Mouse (Mus musculus): ENCODE results near the gene Stau1. TPM values are rescaled to one million over a fixed set of nuclear protein-coding genes. Genes with fewer than 3 reads are reported as not detected.
"Not testable (repeated sequence)": the region's sequence is repeated elsewhere in the genome, so short reads cannot be mapped to it uniquely, and the experiment has no call there.

Stau1 gene
- total RNA-seq, 2 experiments from 2014 or later: 35.3 to 37.0 TPM

DNA sequence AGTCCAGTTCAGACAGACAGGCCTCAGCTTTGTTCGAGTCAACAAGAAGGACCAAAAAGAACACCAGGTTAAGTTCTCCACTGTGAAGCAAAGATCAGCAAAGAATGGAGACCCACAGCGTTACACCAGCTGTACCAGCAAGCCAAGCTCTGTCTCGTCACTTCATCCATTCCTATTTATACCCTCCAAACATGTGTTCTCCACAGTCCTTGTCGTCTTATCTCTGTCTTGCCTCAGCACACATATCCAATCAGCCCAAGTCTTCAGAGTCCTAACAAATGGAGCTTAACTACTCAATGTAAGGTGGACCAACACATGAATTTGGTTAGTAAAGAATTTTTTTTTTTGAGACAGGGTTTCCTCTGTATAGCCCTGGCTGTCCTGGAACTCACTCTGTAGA, 13.4 kb upstream of the Stau1 start:
- no peak for DNase-seq
- Histone ChIP-seq H3K4me3 (no peak overlapping the region), H3K27ac (no peak overlapping the region)
- no peak for TF ChIP-seq CTCF (IDR thresholded peaks at IDR 0.05)
- intact Hi-C loops (cut with DNase I): no loop called here

DNA sequence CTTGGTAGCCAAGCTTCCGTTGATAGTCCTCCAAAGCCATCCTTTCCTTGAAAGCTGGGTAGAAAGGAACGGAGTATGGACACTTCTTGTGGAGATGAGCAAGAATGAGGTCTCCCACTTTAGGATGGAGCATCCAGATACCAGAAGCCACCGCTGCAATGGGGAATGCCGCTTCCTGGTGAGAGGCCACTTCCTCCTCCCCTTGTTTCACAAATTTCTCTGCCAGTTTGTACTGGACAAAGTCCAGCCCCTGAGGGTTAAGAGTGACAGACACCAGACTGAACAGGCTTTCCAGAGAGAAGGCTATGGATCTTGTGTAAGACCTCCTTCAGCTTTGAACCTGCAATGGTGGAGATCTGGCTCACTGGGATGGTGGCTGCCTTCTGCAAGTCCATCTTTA, 11.5 kb upstream of the Stau1 start:
- intact Hi-C loops (cut with DNase I); DNase-seq; H3K4me3 ChIP-seq; H3K27ac ChIP-seq: not testable (repeated sequence)

DNA sequence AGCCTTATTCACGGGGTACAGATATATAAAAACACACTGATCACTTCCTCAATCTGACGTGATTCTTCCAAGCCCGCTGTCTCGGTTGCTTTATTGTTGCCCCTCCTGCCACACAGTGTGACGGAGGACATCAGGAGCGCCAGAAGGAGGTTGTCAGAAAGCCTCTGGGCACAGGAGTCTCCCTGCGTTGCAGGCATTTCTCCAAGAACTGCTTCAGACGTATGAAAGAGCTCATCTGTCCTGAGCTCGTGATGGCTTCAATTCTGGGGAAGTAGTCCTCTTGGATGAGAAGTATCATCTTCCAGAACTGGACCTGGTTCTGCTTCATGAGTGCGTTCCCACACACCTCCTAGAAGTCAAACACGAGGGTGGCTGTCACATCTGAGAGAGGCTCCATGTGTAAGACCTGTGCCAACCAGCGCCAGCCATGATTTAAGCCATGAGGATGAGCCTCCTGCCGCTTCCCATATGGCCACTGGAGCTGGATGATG, 10.9 kb upstream of the Stau1 start:
- no peak for TF ChIP-seq CTCF (IDR thresholded peaks at IDR 0.05)
- Histone ChIP-seq H3K4me3 (no peak overlapping the region), H3K27ac (no peak overlapping the region)
- intact Hi-C loops (cut with DNase I): no loop called here
- no peak for DNase-seq

DNA sequence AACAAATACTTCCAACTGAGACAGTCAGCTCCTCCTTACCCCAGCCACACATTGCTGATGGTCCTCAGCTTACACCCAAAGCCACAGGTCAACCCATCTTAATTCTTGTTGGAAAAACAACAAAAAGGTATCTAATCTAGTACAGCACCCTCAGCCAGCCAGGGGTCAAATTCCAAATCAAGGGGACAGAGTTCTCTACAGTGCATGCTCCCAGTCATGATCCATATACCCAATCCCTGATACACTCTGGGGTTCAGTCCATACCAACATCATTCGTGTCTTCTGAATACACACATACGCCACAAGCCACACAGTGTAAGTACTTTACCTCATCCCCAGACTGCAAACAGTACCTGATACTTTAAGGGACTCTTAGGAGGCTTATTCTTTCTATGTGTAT, 10.3 kb upstream of the Stau1 start:
- DNase-seq: no peak
- H3K27ac ChIP-seq: no peak overlapping the region
- intact Hi-C loops (cut with DNase I): no loop called here
- no peak for TF ChIP-seq CTCF (IDR thresholded peaks at IDR 0.05)
- H3K4me3 ChIP-seq: no peak overlapping the region

DNA sequence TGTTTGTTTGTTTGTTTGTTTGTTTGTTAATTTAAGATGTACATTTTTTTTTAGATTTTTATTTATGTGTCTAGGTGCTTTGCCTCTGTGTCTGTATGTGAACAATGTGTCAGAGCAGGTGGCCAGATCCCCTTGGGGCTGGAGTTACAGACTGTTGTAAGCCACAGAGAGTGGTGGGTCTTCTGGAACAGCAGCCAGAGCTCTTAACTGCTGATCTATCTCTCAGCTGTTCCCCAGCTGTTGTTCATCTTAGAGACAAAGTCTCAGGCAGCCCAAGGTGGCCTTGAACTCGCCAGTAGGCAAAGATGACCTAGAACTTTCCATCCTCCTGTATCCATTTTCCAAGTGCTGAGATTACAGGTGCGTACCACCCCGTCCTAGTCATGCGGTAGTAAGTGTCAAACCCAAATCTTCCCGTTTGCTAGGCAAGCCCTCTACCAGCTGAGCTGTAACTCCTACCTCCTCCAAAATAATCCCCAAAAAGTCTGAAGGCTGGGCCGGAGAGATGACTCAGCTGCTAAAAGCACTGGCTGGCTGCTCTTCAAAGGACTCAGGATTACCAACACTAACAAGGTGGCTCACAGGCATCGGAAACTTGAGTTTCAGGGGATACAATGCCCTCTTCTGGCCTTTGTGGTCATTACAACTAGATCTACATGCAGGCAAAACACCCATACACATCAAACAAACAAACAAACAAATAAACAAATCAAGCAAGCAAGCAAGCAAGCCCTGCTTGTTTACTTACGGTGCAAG, 8.2 kb upstream of the Stau1 start:
- DNase-seq: peak; percentile 62
- intact Hi-C loops (cut with DNase I): loop anchor here (1.0 kb wide), 1 partner anchor 48 kb away; no protein-coding TSS in a partner anchor
- TF ChIP-seq CTCF (IDR thresholded peaks at IDR 0.05): peak; percentile 83

DNA sequence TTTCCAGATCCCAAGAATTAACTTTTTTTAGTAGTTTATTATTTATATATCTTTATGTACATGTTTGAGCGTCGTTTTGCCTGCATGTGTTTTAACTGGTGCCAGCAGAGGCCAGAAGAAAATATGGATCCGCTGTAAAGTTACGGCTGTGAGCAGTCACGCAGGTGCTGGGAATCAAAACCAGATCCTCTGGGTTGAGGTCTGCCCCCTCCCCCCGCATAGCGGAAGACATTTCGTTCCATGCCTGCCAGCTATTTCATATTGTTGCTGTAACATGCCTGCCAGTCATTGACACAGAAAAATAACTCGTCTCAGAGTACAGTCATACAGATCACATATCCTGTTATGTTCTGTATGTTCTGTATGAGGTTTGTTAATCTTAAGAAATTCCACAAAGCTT, 5.4 kb upstream of the Stau1 start:
- Histone ChIP-seq H3K27ac (no peak overlapping the region), H3K4me3 (no peak overlapping the region)
- intact Hi-C loops (cut with DNase I): no loop called here
- TF ChIP-seq CTCF (IDR thresholded peaks at IDR 0.05): no peak
- DNase-seq: no peak

More for the DNA sequence above, 8.2 kb upstream of the Stau1 start:
- Histone ChIP-seq H3K4me3 (peak overlapping the region; percentile 31), H3K27ac (peak overlapping the region; percentile 70)

DNA sequence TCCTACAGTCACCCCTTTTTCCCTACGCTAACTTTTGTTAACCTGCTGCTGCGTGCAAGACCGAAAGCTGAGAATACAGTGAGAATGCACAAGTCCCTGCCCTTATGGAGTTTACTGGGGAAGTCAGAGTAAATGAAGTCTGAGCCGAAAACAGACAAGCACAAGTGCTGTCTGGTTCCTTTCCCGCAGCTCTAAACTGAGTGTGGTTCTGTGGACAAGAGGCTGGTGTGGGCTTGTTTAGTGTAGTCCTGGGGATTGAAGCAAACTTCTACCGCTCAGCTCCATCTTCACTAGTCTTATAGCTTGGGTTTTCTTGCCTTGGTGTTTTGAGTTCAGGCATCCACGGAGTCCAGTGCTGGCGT, 415 bp upstream of the Stau1 start:
- no peak for TF ChIP-seq CTCF (IDR thresholded peaks at IDR 0.05)
- peak overlapping the region; percentile 97 for H3K4me3 ChIP-seq
- no peak for DNase-seq
- H3K27ac ChIP-seq: peak overlapping the region; percentile 99
- intact Hi-C loops (cut with DNase I): no loop called here

DNA sequence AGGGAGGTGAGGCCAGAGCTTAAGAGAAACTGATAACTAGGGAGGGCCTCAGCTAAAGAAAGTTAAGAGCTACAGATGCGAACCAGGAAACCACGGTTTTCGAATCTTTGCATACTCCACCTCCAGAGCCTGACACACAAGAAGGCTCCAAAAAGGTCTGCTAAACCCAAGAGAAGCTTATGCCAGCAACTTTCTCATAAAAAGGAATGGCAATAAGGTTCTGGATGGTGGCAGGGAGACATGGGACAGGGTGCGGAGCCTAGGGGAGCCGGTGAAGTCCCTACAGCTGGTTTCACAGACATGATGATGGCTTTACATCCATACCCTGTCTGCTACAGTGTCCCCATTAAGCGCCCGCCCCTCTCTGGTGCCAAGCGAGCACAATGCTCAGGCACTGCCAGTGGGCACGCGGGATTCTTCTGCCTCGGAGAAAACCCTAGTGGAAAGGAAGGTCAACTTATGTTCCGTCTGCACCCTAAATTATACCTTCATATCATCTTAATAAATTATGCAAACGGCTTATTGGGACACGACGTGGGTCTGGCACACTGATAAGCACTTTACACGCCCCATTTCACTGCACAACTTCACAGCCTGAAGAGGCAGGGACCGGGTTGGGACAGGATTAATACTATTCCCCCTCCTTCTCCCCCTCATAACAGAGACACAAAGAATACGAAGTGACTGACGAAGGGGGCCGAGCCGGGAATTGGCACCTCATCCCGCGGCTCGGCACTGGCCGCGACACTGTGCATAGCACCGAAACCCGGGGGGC, 891 bp downstream of the Stau1 start:
- Histone ChIP-seq H3K27ac (peak overlapping the region; percentile 99), H3K4me3 (peak overlapping the region; percentile 97)
- intact Hi-C loops (cut with DNase I): no loop called here
- no peak for TF ChIP-seq CTCF (IDR thresholded peaks at IDR 0.05)
- DNase-seq: no peak

DNA sequence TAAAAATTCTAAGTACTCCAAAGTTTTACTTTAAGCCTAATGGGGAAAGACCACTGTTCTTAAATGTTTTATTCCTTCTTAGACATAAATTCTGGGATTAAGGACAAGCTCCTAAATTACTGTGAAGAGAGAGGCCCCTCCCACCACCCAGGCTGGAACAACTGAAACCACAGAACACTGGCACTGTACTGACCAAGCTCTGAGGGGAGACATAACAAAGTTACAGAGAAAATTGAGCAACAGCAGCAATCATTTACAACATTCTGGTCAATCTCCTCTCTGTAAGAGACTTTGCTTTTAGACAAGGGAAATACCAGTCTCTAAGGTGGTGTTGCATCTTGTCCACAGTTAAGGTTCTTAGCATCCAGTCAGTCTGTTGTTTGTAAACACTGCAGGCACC, 4.2 kb downstream of the Stau1 start:
- peak overlapping the region; percentile 74 for H3K27ac ChIP-seq
- DNase-seq: no peak
- TF ChIP-seq CTCF (IDR thresholded peaks at IDR 0.05): no peak
- intact Hi-C loops (cut with DNase I): no loop called here
- H3K4me3 ChIP-seq: no peak overlapping the region

DNA sequence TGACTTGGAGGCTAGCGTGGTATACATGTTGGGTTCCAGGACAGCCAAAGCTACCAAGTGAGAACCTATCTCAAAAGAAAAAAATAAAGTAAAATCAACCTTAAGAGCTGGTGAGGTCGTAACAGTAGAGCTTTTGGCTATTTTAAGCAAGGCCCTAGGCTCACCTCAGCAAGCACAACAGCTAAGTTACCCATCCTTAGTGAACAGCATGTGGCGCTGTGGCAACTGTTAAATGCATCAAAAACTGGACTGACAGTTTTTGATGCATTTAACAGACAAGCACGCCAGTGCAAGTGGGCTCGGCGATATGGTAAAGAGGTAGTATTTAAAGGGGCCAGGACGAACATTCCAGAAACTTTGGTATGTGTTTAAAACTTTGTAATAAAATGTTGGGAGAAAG, 5.2 kb downstream of the Stau1 start:
- peak; percentile 44 for TF ChIP-seq CTCF (IDR thresholded peaks at IDR 0.05)
- DNase-seq: no peak
- H3K4me3 ChIP-seq: peak overlapping the region; percentile 7; the same call in 1 of the 2 replicates
- intact Hi-C loops (cut with DNase I): no loop called here
- peak overlapping the region; percentile 74 for H3K27ac ChIP-seq

DNA sequence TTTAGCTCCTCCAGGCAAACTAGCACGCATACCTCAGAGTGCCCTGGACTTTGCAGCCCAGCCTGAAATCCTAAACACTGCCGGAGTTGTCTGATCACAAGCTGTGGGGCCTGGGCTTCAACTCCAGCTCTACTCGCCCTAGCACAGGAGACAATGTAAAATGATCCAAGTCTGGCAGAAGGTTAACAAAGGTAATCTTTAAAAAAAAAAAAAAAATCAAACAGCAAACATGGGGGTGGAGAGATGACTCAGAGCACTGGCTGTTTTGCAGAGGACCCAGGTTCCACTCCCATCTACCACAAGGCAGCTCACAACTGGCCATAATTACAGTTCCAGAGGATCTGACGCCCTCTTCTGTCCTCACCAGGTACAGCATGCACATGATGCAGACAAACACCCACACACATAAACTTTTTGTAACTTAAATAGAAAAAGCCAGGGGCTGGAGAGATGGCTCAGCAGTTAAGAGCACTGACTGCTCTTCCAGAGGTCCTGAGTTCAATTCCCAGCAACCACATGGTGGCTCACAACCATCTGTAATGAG, 12.7 kb downstream of the Stau1 start:
- H3K27ac ChIP-seq: no peak overlapping the region
- H3K4me3 ChIP-seq: no peak overlapping the region
- intact Hi-C loops (cut with DNase I): no loop called here
- DNase-seq: no peak
- TF ChIP-seq CTCF (IDR thresholded peaks at IDR 0.05): peak; percentile 12; the same call in 1 of the 2 replicates

DNA sequence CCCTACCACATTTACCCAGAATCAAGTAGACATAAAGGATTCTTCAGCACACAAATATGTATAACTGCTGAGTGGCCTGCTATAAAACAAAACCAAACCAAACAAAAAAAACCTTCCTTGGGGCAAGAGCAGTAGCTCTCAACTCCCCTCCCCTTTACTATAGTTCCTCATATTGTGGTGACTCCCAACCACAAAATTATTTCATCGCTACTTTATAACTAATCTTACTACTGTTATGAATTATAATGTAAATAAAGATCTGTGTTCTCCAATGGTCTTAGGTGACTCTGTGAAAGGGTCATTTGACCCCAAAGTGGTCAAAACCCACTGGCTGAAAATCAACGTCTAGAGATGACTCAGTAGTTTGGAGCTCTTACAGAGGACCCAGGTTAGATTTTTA, 15.9 kb downstream of the Stau1 start:
- intact Hi-C loops (cut with DNase I): no loop called here
- no peak for DNase-seq
- no peak for TF ChIP-seq CTCF (IDR thresholded peaks at IDR 0.05)
- Histone ChIP-seq H3K4me3 (no peak overlapping the region), H3K27ac (no peak overlapping the region)

DNA sequence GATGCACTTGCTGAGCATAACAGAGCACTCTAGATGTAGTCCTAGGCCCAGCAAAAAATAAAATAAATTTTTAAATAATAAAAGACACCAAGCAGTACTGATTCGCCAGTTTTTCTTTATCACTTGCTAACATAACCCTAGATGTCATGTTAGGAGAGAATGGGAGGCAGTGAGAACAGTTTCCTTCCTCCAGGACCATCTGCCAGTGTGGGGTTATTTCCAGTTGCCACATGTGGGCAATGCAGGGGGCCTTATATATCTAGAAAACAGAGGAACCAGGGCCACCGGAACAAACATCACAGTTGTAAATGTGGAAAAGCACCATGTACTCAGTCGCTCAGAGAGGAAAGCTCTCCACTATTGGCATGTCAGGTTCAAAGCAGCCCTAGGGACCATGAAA, 18.6 kb downstream of the Stau1 start:
- no peak for TF ChIP-seq CTCF (IDR thresholded peaks at IDR 0.05)
- intact Hi-C loops (cut with DNase I): no loop called here

More for the DNA sequence above, 18.6 kb downstream of the Stau1 start:
- DNase-seq: no peak
- H3K27ac ChIP-seq: peak overlapping the region; percentile 72
- no peak overlapping the region for H3K4me3 ChIP-seq

Measured in gastrocnemius, adult 2 months (tissue).